Mouse (Mus musculus) layer of hippocampus, adult 9-10 months (tissue): ENCODE results near the gene Agbl2.
A peak's percentile ranks its signal among the peaks of the same experiment; 100 is the strongest.
"Not testable (repeated sequence)": the region's sequence is repeated elsewhere in the genome, so short reads cannot be mapped to it uniquely, and the experiment has no call there.

Experiments
- DNase-seq: peaks from one replicate; pipeline ENCODE4 v3.0.0; 2022; ENCODE audit warnings: low spot score

Gene Agbl2

DNA sequence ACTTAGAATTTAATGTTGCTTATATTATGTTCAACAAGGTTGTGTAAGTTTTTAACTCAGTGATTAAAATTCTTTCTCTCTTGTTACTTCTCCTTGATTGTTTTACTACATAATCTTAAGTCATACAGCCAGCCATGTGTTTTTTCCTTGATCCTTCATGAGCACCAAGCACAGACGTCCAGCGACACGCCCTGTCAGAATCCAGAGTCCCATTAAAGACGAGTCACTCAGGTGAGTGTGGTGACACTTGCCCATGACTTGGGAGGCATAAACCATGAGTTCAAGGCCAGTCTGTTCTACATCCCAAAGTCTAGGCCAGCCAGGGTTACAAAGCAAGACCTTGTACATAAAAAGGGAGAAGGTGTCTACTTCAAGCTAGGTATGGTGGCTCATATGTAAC, 33.6 kb downstream of the Agbl2 start:
- no peak for DNase-seq

GRCm38 (mm10) chr2:90818710-90819109, 36.2 kb downstream of the Agbl2 start:
- no peak for DNase-seq

- DNase-seq: no peak
Observed at GRCm38 (mm10) chr2:90820894-90821293, 38.4 kb downstream of the Agbl2 start.

DNA sequence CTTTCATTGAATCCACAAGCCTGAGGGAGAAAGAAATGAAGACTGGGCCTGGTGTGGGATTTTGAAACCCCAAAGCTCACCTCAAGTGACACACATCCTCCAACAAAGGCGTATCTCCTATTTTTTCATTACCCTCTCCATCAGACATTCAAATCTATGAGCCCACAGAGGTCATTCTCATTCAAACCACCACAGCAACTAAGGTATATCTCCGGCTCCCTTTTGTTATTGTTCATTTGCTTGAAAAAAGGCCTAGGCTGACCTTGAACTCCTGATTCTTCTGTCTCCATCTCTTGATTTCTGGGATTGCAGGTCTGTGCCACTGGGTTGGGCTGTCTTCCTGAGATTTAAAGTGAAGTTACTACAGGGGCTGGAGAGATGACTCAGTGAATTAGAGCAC, 40.5 kb downstream of the Agbl2 start:
- DNase-seq: no peak

DNA sequence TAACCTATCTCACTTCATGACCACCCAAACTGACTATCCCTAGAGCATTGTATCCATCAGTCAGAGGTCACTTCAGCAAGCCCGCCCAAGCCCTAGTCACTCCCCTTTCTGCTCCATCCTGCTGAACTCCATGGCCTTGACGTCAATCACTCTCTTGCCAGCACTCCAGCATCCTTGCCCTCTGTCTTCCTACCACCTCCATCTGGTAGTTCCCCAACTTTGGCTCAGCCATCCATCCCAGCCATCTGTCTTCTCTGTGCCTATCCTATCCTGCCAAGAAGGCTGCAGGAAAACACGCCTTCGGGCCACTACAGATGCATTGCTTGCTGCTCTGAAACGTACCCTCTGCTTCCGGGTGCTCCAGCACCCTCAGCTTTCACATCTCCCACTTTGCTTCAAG, 41.3 kb downstream of the Agbl2 start:
- peak; percentile 47 for DNase-seq

- DNase-seq: not testable (repeated sequence)
Observed at GRCm38 (mm10) chr2:90824528-90824927, 42.0 kb downstream of the Agbl2 start.

DNA sequence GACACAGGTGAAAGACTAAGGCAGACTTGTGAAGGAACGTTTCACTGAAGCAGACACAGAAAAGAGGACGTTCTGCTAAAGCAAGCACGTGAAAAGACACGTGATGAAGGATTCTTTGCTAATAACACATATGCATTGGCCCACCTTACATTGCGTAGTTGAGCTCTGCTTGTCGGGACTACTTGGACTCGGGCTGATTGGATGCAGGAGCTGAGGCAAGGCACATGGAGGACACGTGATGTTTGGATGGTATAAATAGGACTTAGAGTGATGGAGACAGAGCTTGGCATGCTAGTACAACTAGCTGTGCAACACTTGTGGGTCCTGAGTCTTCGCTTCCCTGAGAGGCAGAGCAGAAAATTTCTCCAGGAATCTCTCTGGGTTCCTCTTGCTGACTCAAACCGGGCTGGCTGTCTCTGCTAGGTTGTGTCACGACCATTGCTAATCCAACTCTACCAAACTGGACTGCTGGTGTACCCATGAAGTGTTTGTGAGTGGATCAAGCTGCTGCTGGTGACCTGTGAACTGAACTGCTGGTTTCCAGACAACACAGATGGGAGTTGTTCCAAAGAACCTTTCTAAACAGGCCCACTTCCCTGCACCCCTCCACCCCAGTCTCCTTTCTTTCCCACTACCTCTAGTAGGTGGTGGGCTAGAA, 43.1 kb downstream of the Agbl2 start:
- no peak for DNase-seq

DNA sequence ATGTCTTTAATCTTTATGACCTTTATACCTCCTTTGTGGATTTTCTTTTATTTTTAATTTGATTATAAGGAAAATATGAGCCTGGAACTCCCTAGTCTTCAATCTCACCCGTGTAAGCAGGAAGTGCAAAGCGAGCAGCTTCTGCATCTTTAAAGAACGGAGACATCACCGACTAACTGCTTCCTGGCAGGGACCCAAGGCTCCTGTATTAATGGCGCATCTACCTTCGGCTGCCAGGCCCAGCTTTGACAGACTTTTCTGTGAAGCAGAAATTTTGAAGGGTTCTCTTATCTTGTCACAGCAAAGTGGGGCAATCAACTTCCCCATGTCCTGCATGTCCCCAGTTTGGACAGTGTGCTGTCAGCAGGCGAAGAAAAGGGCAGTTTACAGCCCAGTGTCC, 46.2 kb downstream of the Agbl2 start:
- no peak for DNase-seq

- no peak for DNase-seq
Observed at GRCm38 (mm10) chr2:90833502-90833901, 51.0 kb downstream of the Agbl2 start.

DNA sequence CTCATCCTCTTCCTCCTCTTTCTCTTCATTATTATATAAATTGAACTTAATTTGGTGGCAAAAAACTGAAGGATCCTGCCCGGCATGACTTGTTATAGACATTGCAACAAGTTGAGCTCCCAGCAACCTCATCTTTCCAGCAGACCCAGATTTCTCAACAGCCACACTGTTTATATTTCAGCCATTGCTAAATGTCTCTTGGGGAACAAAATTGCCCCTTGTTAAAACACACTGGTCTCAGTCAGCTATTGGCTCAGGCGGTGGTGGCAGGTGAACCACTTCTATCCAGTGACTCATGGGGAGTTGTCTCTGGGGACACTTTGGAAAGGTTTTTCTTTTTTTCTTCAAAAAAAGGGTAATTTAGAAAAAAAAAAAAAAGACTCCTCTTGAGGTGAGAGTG, 56.1 kb downstream of the Agbl2 start:
- DNase-seq: no peak

GRCm38 (mm10) chr2:90843666-90844065, 61.1 kb downstream of the Agbl2 start:
- peak; percentile 36 for DNase-seq

- no peak for DNase-seq
Observed at GRCm38 (mm10) chr2:90844262-90844661, 61.7 kb downstream of the Agbl2 start.

GRCm38 (mm10) chr2:90845234-90845633, 62.7 kb downstream of the Agbl2 start:
- DNase-seq: no peak

DNA sequence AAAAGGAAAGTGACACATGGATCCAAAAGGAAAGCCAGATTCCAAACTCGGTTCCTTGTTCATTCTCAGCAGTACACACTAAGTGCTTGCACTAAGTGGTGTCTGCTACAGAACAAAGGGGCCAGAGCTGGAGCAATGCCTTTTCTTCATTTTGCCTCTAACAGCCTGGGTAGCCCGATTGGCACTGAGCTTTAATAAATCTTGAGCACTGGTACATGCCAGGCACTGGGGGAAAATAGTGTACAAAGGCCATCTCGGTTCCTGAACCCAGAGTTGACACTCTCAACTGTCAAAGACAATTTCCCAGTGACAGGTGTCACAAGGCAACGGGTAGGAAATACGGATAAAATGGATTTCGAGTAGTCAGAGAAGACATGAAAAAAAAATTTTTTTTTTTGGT, 63.6 kb downstream of the Agbl2 start:
- no peak for DNase-seq

GRCm38 (mm10) chr2:90846597-90846954, 64.0 kb downstream of the Agbl2 start:
- DNase-seq: no peak

DNA sequence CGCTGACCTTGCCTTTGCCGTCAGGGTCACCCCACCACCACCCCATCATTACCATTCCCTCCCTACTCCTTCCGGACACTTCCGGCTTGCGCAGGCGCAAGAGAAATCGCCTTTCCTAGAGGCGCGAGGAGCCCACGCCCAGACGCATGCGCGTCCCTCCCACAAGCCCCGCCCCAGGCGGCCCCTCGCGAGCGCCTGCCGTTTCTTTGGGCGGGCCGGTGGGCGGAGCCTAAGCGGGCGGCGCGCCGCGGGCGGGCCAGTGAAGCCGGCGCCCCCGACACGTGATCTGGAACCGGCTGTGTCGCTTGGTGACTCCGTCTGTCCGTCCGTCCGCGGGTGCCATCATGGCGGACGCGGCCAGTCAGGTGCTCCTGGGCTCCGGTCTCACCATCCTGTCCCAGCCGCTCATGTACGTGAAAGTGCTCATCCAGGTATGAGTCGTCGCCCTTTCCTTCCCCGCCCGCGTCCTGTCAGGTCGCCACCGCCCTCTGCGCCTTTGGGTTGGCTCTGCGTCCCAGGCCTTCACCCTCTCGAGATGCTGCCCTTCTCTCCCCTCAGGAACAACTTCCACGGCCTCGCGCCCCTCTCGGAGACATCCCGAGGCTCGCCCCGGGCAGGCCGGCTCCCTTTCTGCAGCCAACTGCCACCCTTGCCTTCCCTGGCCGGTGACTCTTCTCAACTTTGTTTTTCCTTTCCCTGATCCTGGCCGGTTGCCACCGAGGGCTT, 64.6 kb downstream of the Agbl2 start, which contains the start of gene Mtch2:
TSS of gene Mtch2 (plus strand) at position 201 of the 726 bp plus-strand sequence.
- DNase-seq: peak; percentile 84

GRCm38 (mm10) chr2:90847681-90848050, 65.1 kb downstream of the Agbl2 start:
- no peak for DNase-seq

DNA sequence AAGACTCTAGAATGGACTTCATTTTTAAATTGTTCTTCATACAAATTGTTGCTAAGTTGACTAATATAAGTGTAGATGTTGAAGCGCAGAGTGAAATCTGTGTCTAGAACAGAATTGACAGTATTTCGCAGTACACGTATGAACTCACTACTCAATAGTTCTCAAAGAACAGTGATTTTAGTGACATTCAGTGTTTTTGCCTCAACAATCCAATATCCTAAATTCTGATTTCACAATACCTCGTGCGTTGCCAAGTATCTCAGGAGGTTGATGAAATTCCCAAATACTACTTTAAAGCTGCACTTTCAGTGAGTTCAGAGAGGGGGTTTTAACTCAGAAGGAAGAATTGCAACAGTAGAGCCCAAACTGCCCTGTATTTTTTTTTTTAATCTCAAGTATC, 65.8 kb downstream of the Agbl2 start:
- no peak for DNase-seq

- no peak for DNase-seq
Observed at GRCm38 (mm10) chr2:90850401-90850800, 67.9 kb downstream of the Agbl2 start.

DNA sequence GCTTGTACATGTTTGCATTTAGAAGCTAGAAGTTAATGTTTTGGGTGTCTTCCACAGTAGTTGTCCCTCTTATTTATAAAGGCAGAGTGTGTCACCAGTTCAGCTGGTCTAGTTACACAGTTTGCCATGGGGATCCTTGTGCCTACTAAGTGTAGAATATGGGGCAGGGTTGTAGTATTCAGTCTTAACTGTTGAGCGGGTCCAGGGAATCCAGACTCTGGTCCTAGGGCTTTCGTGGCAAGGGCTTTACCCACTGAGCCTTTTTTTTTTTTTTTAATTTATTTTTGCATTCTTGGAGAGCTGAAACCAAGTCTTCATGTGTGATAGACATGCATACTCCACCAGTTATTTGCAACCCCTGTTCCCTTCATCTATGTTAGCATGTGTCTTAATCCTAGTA, 79.0 kb downstream of the Agbl2 start:
- DNase-seq: no peak

- DNase-seq: no peak
Observed at GRCm38 (mm10) chr2:90864184-90864583, 81.7 kb downstream of the Agbl2 start.

DNA sequence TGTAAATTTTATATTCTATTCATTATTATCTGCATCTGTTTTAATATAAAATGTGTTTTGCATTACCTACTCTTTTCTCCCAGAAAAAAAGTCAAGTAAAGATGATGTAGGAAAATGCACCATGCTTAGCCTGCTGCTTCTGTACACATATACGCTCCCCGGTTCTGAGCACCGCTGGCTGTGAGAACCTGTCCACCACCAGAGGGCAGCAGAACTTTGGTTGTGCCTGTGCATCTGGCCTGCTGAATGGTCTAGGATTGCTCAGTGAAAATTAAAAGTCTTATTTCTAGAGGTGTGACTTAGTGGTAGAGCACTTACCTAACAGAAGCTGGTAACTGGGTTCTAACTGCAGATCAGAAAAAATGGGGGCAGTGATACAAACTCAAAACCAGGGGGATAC, 84.0 kb downstream of the Agbl2 start:
- peak; percentile 85 for DNase-seq

DNA sequence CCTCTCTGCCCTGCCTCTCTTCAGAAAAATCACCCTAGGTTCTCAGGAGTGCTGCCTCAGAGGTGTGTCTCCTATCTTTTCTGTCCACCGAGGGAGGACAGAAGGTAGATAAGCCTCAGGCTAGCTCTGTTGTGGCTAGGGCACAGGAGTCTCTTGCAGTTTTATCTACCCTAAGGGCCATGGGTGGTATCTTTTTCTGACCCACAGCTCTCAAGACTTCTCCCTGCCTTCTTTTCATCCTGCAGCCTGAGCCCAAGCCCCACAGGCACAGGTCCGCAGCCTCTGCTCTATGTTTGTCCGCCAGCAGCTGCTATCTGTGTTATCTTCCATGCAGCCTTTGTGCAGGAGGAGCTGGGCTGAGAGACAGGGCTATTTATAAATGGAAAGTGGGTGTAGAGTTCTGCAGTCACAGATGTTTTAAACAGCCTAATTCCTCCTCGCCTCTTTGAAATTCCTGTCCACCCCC, 87.6 kb downstream of the Agbl2 start:
- DNase-seq: no peak
